In genomic region chr2:61454729-61455128, GRCm38 (mm10) we compare ENCODE assay signal across 9 mouse cellular contexts.
DNase-seq lines count a peak whose midpoint lies in the region; ATAC-seq lines count a peak whose summit lies in the region.
"Had no signal": no experiment of that assay in that cellular context is flagged by ENCODE, and none has a peak within 500 bp of the region (broad histone marks: within the 10 kb centered on the region; RNA-seq: fewer than 3 reads in every experiment).

No protein-coding gene starts in this region.

- no peak for DNase-seq in neural tube, embryonic 11.5 days (ENCODE audit: low spot score)
- DNase-seq in neural tube, embryonic 10.5 days (ENCODE audit: extremely low spot score, low spot score) = no peak
- DNase-seq in midbrain, embryonic 11.5 days (ENCODE audit: low spot score, missing footprints) = no peak
- no peak for DNase-seq in layer of hippocampus, adult 18-20 months (ENCODE audit: low spot score in 2 of 2)
- no peak for DNase-seq in lung, adult 18-20 months
- DNase-seq in cerebellum, postnatal 4 days (ENCODE audit: low spot score in 2 of 2) = no peak

- 33% methylated on average over 9 of the region's 9 CpGs for WGBS in neural tube, embryonic 11.5 days
- WGBS in hindbrain, embryonic 12.5 days = 26% methylated on average over 9 of the region's 9 CpGs
- 35% methylated on average over 9 of the region's 9 CpGs for WGBS in midbrain, embryonic 11.5 days

- no peaks in the 10 kb centered on the region for H3K27me3 ChIP-seq in neural tube, embryonic 11.5 days (ENCODE audit: control insufficient read depth, insufficient read depth, low read length)
- H3K27me3 ChIP-seq in hindbrain, embryonic 12.5 days = no peaks in the 10 kb centered on the region
- no peaks in the 10 kb centered on the region for H3K27me3 ChIP-seq in midbrain, embryonic 11.5 days (ENCODE audit: control insufficient read depth, insufficient read depth, low read length)
- H3K27me3 ChIP-seq: embryonic facial prominence, embryonic 12.5 days had no signal

- no peak overlapping the region for H3K27ac ChIP-seq in neural tube, embryonic 11.5 days (ENCODE audit: low read depth, low read length)
- H3K27ac ChIP-seq in hindbrain, embryonic 12.5 days = no peak overlapping the region
- H3K27ac ChIP-seq in midbrain, embryonic 11.5 days (ENCODE audit: low read depth, low read length) = no peak overlapping the region
- H3K27ac ChIP-seq: liver, embryonic 12.5 days had no signal

- H3K9ac ChIP-seq in neural tube, embryonic 11.5 days (ENCODE audit: low read length) = no peak overlapping the region
- H3K9ac ChIP-seq in hindbrain, embryonic 12.5 days = no peak overlapping the region
- H3K9ac ChIP-seq in midbrain, embryonic 11.5 days (ENCODE audit: low read length) = no peak overlapping the region
- H3K9ac ChIP-seq: embryonic facial prominence, embryonic 12.5 days; liver, embryonic 12.5 days had no signal

- H3K4me2 ChIP-seq in neural tube, embryonic 11.5 days (ENCODE audit: low read depth) = no peak overlapping the region
- H3K4me2 ChIP-seq in hindbrain, embryonic 12.5 days (replicated peaks) = peak overlapping the region; percentile 49
- H3K4me2 ChIP-seq in midbrain, embryonic 11.5 days = no peak overlapping the region

- peak; percentile 37; the same call in 1 of the 2 replicates for ATAC-seq in neural tube, embryonic 11.5 days (ENCODE audit: insufficient read depth, low FRiP score, low TSS enrichment)
- peak; percentile 62 for ATAC-seq in hindbrain, embryonic 12.5 days (ENCODE audit: low FRiP score)
- peak; percentile 38; the same call in 1 of the 2 replicates for ATAC-seq in midbrain, embryonic 11.5 days (ENCODE audit: low FRiP score)
- ATAC-seq: liver, embryonic 12.5 days had no signal

- no peaks in the 10 kb centered on the region for H3K9me3 ChIP-seq in neural tube, embryonic 11.5 days (ENCODE audit: control insufficient read depth, low read length)
- no peaks in the 10 kb centered on the region for H3K9me3 ChIP-seq in hindbrain, embryonic 12.5 days (replicated peaks)
- no peaks in the 10 kb centered on the region for H3K9me3 ChIP-seq in midbrain, embryonic 11.5 days (ENCODE audit: control insufficient read depth, low read length)
- H3K9me3 ChIP-seq: embryonic facial prominence, embryonic 12.5 days; liver, embryonic 12.5 days had no signal

- H3K4me3 ChIP-seq in neural tube, embryonic 11.5 days (ENCODE audit: low read depth, low read length) = no peak overlapping the region
- H3K4me3 ChIP-seq in hindbrain, embryonic 12.5 days = no peak overlapping the region
- no peak overlapping the region for H3K4me3 ChIP-seq in midbrain, embryonic 11.5 days (ENCODE audit: low read depth, low read length)
- H3K4me3 ChIP-seq: liver, embryonic 12.5 days had no signal

- H3K4me1 ChIP-seq in neural tube, embryonic 11.5 days (ENCODE audit: control insufficient read depth, insufficient read depth, low read length) = no peaks in the 10 kb centered on the region
- H3K4me1 ChIP-seq in hindbrain, embryonic 12.5 days = peaks cover 7% of the 10 kb centered on the region; the same call in 1 of the 2 replicates
- H3K4me1 ChIP-seq in midbrain, embryonic 11.5 days (ENCODE audit: control insufficient read depth, insufficient read depth, low read length) = peaks cover 6% of the 10 kb centered on the region; the same call in 1 of the 2 replicates
- H3K4me1 ChIP-seq: liver, embryonic 12.5 days had no signal

- no peaks in the 10 kb centered on the region for H3K36me3 ChIP-seq in neural tube, embryonic 11.5 days (ENCODE audit: control insufficient read depth, insufficient read depth, low read length)
- H3K36me3 ChIP-seq in hindbrain, embryonic 12.5 days = no peaks in the 10 kb centered on the region
- no peaks in the 10 kb centered on the region for H3K36me3 ChIP-seq in midbrain, embryonic 11.5 days (ENCODE audit: control insufficient read depth, insufficient read depth, low read length)
- H3K36me3 ChIP-seq: embryonic facial prominence, embryonic 12.5 days; liver, embryonic 12.5 days had no signal
